Mouse (Mus musculus) C2C12 (cell line): Measurements from ENCODE around the gene Ccnd3. TPM values are rescaled to one million over a fixed set of nuclear protein-coding genes. Genes with fewer than 3 reads are reported as not detected.

ENCODE experiments used
- H3K27me3 ChIP-seq: one replicate; pipeline ENCODE4 v1.6.1; 2011; ENCODE audit not compliant: control insufficient read depth, insufficient read depth, insufficient read length
- H3K36me3 ChIP-seq: one replicate; pipeline ENCODE4 v1.6.1; 2011; ENCODE audit not compliant: control insufficient read depth, insufficient read depth
- H3K4me3 ChIP-seq: one replicate; pipeline ENCODE4 v1.5.1; 2011; ENCODE audit warnings: mild to moderate bottlenecking, control low read depth; ENCODE audit not compliant: poor library complexity, insufficient read depth, severe bottlenecking
- H3K79me2 ChIP-seq: one replicate; pipeline ENCODE4 v1.6.1; 2011; ENCODE audit not compliant: control insufficient read depth, insufficient read depth
- H3K79me3 ChIP-seq: one replicate; pipeline ENCODE4 v1.6.1; 2011; ENCODE audit warnings: low read depth, control low read depth
- H3ac ChIP-seq: one replicate; pipeline ENCODE3; 2011; ENCODE audit warnings: low read depth; ENCODE audit not compliant: control insufficient read depth, insufficient read length
- CEBPB ChIP-seq: IDR thresholded peaks from one replicate; pipeline ENCODE4 v1.6.1; 2011; ENCODE audit warnings: low read depth, mild to moderate bottlenecking, control low read depth, moderate library complexity
- CTCF ChIP-seq: IDR thresholded peaks from one replicate; pipeline ENCODE4 v1.5.1; 2011; ENCODE audit not compliant: control insufficient read depth, insufficient read depth, insufficient read length
- FOSL1 ChIP-seq: IDR thresholded peaks from one replicate; pipeline ENCODE4 v1.8.0; 2011; ENCODE audit warnings: mild to moderate bottlenecking, low read length; ENCODE audit not compliant: poor library complexity, insufficient read depth, severe bottlenecking
- MAX ChIP-seq: IDR thresholded peaks from one replicate; pipeline ENCODE4 v1.6.1; 2011; ENCODE audit warnings: mild to moderate bottlenecking, control low read depth
- MYOD1 ChIP-seq: IDR thresholded peaks from one replicate; pipeline ENCODE4 v1.6.1; 2011; ENCODE audit warnings: low read depth; ENCODE audit not compliant: control insufficient read depth, insufficient read length
- MYOG ChIP-seq: IDR thresholded peaks from one replicate; pipeline ENCODE4 v1.6.1; 2011; ENCODE audit not compliant: control insufficient read depth, insufficient read length; ENCODE audit errors: extremely low read depth
- USF1 ChIP-seq: IDR thresholded peaks from one replicate; pipeline ENCODE4 v1.6.1; 2011; ENCODE audit warnings: low read depth, mild to moderate bottlenecking, control low read depth, moderate library complexity
- long read RNA-seq, 2 experiments: library from polyadenylated mRNA; unstranded; transcript quantifications; one replicate each; pipeline ENCODE4 v2.0.0; 2019 to 2020
- polyA plus RNA-seq: library from polyadenylated mRNA; unstranded; fragments of >200 nt; fragmentation: generic; extraction: Trizol; gene quantifications from one replicate; pipeline ENCODE4 v1.2.1, GENCODE M21; 2012; ENCODE audit warnings: missing spikeins

The Ccnd3 gene
- polyA plus RNA-seq, result 217 TPM
- long read RNA-seq, experiment 1, transcript Ccnd3-205 (5 exons, 1,977 nt), result major isoform, 222 of 281 reads
- long read RNA-seq, experiment 1, partial matches to known transcripts, result 11 of 281 reads
- long read RNA-seq, experiment 1, other reads (novel, unspliced or antisense), result 39 of 281 reads
- long read RNA-seq, experiment 2, transcript Ccnd3-205 (5 exons, 1,977 nt), result major isoform, 378 of 397 reads
- long read RNA-seq, experiment 2, partial matches to known transcripts, result 0 of 397 reads
- long read RNA-seq, experiment 2, other reads (novel, unspliced or antisense), result 12 of 397 reads

DNA sequence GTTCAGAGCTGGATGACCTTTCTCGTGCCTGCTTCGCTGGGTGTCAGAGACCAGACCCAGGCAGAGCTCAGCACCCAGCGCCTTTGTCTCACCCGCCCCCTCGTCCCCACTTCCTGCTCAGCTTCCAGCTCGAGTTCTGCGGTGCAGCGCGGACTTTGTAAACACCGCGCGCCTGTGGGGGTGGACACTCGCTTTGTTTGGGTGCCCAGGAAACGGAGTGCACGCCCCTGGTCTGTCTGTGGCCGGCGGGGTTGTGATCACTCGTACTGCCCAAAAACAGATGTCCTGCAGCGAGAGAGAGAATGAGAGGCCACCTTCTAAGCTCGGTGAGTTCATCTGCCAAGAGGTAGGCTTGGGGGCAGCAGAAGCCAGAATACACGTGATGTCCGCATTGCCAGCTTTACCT, at the start of gene Ccnd3:
Gene Ccnd3 (plus strand): TSS at position 111 of the 406 bp plus-strand sequence.
- TF ChIP-seq CEBPB (no peak), MAX (no peak), MYOG (no peak), FOSL1 (no peak), MYOD1 (no peak), CTCF (no peak), USF1 (no peak)
- H3K79me3 ChIP-seq, result peaks cover 10% of the 10 kb centered on the region
- peak within 1 kb of the TSS; percentile 31 for H3ac ChIP-seq

GRCm38 (mm10) chr17:47458310-47458709, 46.5 kb upstream of the Ccnd3 start:
- no peak for TF ChIP-seq MAX
- no peak for TF ChIP-seq CEBPB
- TF ChIP-seq CTCF, result no peak
- TF ChIP-seq USF1, result no peak
- no peak for TF ChIP-seq FOSL1
- TF ChIP-seq MYOD1, result no peak
- TF ChIP-seq MYOG, result no peak
- Histone ChIP-seq H3K27me3 (peaks cover 63% of the 10 kb centered on the region), H3K36me3 (no peaks in the 10 kb centered on the region), H3K79me2 (no peaks in the 10 kb centered on the region), H3K4me3 (no peak overlapping the region), H3K79me3 (no peaks in the 10 kb centered on the region), H3ac (no peak overlapping the region)

More for the DNA sequence above, at the start of gene Ccnd3:
- Histone ChIP-seq H3K79me2 (peaks cover 17% of the 10 kb centered on the region), H3K4me3 (peak within 1 kb of the TSS; percentile 6), H3K36me3 (peaks cover 10% of the 10 kb centered on the region), H3K27me3 (no peaks in the 10 kb centered on the region)

- Histone ChIP-seq H3K79me3 (no peaks in the 10 kb centered on the region), H3K79me2 (no peaks in the 10 kb centered on the region), H3K4me3 (no peak overlapping the region), H3K27me3 (peaks cover 66% of the 10 kb centered on the region), H3ac (no peak overlapping the region), H3K36me3 (no peaks in the 10 kb centered on the region)
- TF ChIP-seq FOSL1 (no peak), USF1 (no peak), MAX (no peak), MYOG (no peak)
Measured at GRCm38 (mm10) chr17:47458936-47459335, 45.9 kb upstream of the Ccnd3 start.

DNA sequence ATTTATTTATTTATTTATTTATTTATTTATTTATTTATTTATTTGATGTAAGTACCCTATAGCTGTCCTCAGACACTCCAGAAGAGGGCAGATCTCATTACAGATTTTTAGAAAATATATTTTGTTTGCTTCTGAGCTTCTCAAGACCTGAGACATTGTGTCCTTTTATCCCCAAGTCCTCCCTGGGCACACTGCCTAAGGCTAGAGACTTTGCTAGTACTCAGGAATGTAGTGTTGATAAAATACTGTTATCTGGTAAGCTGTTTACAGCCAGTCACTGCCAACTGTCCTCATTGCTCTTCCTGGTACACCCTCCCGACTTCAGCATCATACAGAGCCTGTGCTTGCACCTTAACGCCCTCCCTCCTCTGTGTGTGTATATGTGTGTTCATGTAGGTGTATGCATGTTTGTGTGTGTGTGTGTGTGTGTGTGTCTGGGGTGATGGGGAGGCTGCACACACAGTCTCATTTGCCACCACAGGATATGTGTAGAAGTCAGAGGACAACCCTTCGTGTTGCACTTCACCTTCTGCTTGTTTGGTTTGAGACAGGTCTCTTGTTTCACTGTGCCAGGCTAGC, 45.4 kb upstream of the Ccnd3 start:
- TF ChIP-seq MAX, result no peak
- no peak for TF ChIP-seq MYOG
- H3K79me2 ChIP-seq, result no peaks in the 10 kb centered on the region
- H3K79me3 ChIP-seq, result no peaks in the 10 kb centered on the region
- H3K4me3 ChIP-seq, result no peak overlapping the region
- H3K36me3 ChIP-seq, result no peaks in the 10 kb centered on the region
- peaks cover 70% of the 10 kb centered on the region for H3K27me3 ChIP-seq
- no peak overlapping the region for H3ac ChIP-seq

- TF ChIP-seq FOSL1, result no peak
- no peak for TF ChIP-seq MYOD1
- TF ChIP-seq MYOG, result no peak
- TF ChIP-seq CTCF, result no peak
- no peak for TF ChIP-seq CEBPB
- no peak for TF ChIP-seq MAX
- Histone ChIP-seq H3K79me2 (no peaks in the 10 kb centered on the region), H3K79me3 (no peaks in the 10 kb centered on the region)
Measured at GRCm38 (mm10) chr17:47461688-47462087, 43.2 kb upstream of the Ccnd3 start.

GRCm38 (mm10) chr17:47462209-47462608, 42.6 kb upstream of the Ccnd3 start:
- Histone ChIP-seq H3K79me2 (no peaks in the 10 kb centered on the region), H3K4me3 (no peak overlapping the region), H3K36me3 (no peaks in the 10 kb centered on the region), H3K27me3 (peaks cover 74% of the 10 kb centered on the region), H3K79me3 (no peaks in the 10 kb centered on the region), H3ac (no peak overlapping the region)
- no peak for TF ChIP-seq CTCF
- no peak for TF ChIP-seq MYOG
- no peak for TF ChIP-seq USF1
- no peak for TF ChIP-seq CEBPB
- TF ChIP-seq MYOD1, result no peak
- no peak for TF ChIP-seq FOSL1
- TF ChIP-seq MAX, result no peak

More at GRCm38 (mm10) chr17:47461688-47462087, 43.2 kb upstream of the Ccnd3 start:
- H3ac ChIP-seq, result no peak overlapping the region
- H3K27me3 ChIP-seq, result peaks cover 74% of the 10 kb centered on the region
- H3K36me3 ChIP-seq, result no peaks in the 10 kb centered on the region
- no peak overlapping the region for H3K4me3 ChIP-seq
